Mouse (Mus musculus) midbrain, postnatal 0 days (tissue): ENCODE results near the gene Cnnm3. TPM values are rescaled to one million over a fixed set of nuclear protein-coding genes. Genes with fewer than 3 reads are reported as not detected.

ENCODE experiments used
- ATAC-seq: fragments of 200-750 bp; cut with Nextera tagmentation; 2 replicates; pipeline ENCODE4 v1.8.0; 2017; ENCODE audit warnings: moderate number of reproducible peaks, mild to moderate bottlenecking, moderate TSS enrichment, moderate library complexity; ENCODE audit not compliant: low FRiP score
- DNase-seq: peaks from one replicate; pipeline ENCODE4 v3.0.0-alpha.2; 2015; ENCODE audit warnings: low spot score
- H3K27ac ChIP-seq: fragments of 300-500 bp; sonication (generic); 2 replicates; pipeline ENCODE4 v1.5.1; 2014; ENCODE audit warnings: low read depth, mild to moderate bottlenecking, low read length, mixed read lengths
- H3K27me3 ChIP-seq: fragments of 300-500 bp; sonication (generic); 2 replicates; pipeline ENCODE4 v1.6.1; 2014; ENCODE audit warnings: low read length, control low read depth, mixed read lengths; ENCODE audit not compliant: insufficient read depth
- H3K36me3 ChIP-seq: fragments of 300-500 bp; sonication (generic); 2 replicates; pipeline ENCODE4 v1.6.1; 2014; ENCODE audit warnings: low read length, control low read depth, mixed read lengths; ENCODE audit not compliant: insufficient read depth
- H3K4me1 ChIP-seq: fragments of 300-500 bp; sonication (generic); 2 replicates; pipeline ENCODE4 v1.6.1; 2014; ENCODE audit warnings: mild to moderate bottlenecking, control low read depth, antibody characterized with exemption, low read length, mixed read lengths; ENCODE audit not compliant: insufficient read depth
- H3K4me2 ChIP-seq: fragments of 300-500 bp; sonication (generic); 2 replicates; pipeline ENCODE4 v1.6.1; 2014; ENCODE audit warnings: low read depth, mild to moderate bottlenecking, low read length, mixed read lengths; ENCODE audit not compliant: poor library complexity, severe bottlenecking
- H3K4me3 ChIP-seq: fragments of 300-500 bp; sonication (generic); 2 replicates; pipeline ENCODE4 v1.5.1; 2014; ENCODE audit warnings: low read depth, mild to moderate bottlenecking, low read length, moderate library complexity
- H3K9ac ChIP-seq: fragments of 300-500 bp; sonication (generic); replicated peaks from 2 replicates; pipeline ENCODE4 v1.6.1; 2014; ENCODE audit warnings: mild to moderate bottlenecking, low read length, moderate library complexity, mixed read lengths; ENCODE audit not compliant: poor library complexity, severe bottlenecking
- H3K9me3 ChIP-seq: fragments of 300-500 bp; sonication (generic); 2 replicates; pipeline ENCODE4 v1.6.1; 2016; ENCODE audit warnings: low read length, control low read depth
- CTCF ChIP-seq: IDR thresholded peaks from 2 replicates; pipeline ENCODE4 v1.5.1; 2016; ENCODE audit warnings: antibody characterized with exemption, mild to moderate bottlenecking
- WGBS: fragments of 180-500 bp; shearing (Covaris S2); extraction: QIAGEN DNeasy Blood & Tissue Kit; methylation state at CpG from one replicate; pipeline ENCODE4 v1.1.7; 2014; 5-methylcytosine and 5-hydroxymethylcytosine counted together
- polyA plus RNA-seq: library from polyadenylated mRNA; unstranded; fragments of >200 nt; fragmentation: Nextera tagmentation; extraction: Ambion mirVana; gene quantifications from 2 replicates; pipeline ENCODE4 v1.2.1, GENCODE M21; 2015
- total RNA-seq: library from RNA; depleted of rRNA; stranded (reverse); fragments of >200 nt; gene quantifications from 2 replicates; pipeline ENCODE4 v1.2.3, GENCODE M21; 2014

Cnnm3 gene
- total and polyA plus RNA-seq, 2 experiments from 2014 or later = 5.2 to 32.9 TPM

GRCm38 (mm10) chr1:36570320-36570719 is 58.7 kb downstream of the Cnnm3 start:
- Histone ChIP-seq H3K4me1 (no peaks in the 10 kb centered on the region), H3K9me3 (no peaks in the 10 kb centered on the region), H3K27ac (no peak overlapping the region), H3K4me2 (no peak overlapping the region), H3K36me3 (no peaks in the 10 kb centered on the region), H3K27me3 (no peaks in the 10 kb centered on the region), H3K4me3 (no peak overlapping the region), H3K9ac (no peak overlapping the region)
- DNase-seq (no peak), ATAC-seq (no peak)
- 95% methylated on average over 5 of the region's 5 CpGs for WGBS
- no peak for TF ChIP-seq CTCF

GRCm38 (mm10) chr1:36571627-36572026 is 60.0 kb downstream of the Cnnm3 start:
- Histone ChIP-seq H3K27me3 (no peaks in the 10 kb centered on the region), H3K4me2 (no peak overlapping the region), H3K4me3 (no peak overlapping the region), H3K27ac (no peak overlapping the region), H3K9me3 (no peaks in the 10 kb centered on the region), H3K4me1 (no peaks in the 10 kb centered on the region), H3K36me3 (no peaks in the 10 kb centered on the region), H3K9ac (no peak overlapping the region)
- 61% methylated on average over 6 of the region's 6 CpGs for WGBS
- ATAC-seq = no peak
- TF ChIP-seq CTCF = no peak
- DNase-seq = no peak

- no peaks in the 10 kb centered on the region for H3K36me3 ChIP-seq
- WGBS = 71% methylated on average over 2 of the region's 2 CpGs
- H3K27me3 ChIP-seq = no peaks in the 10 kb centered on the region
- no peak overlapping the region for H3K4me3 ChIP-seq
- no peak overlapping the region for H3K27ac ChIP-seq
- ATAC-seq (no peak), DNase-seq (no peak)
- H3K4me1 ChIP-seq = no peaks in the 10 kb centered on the region
- no peak overlapping the region for H3K4me2 ChIP-seq
- H3K9me3 ChIP-seq = no peaks in the 10 kb centered on the region
- TF ChIP-seq CTCF = no peak
- no peak overlapping the region for H3K9ac ChIP-seq
Measured at GRCm38 (mm10) chr1:36572140-36572700, 60.6 kb downstream of the Cnnm3 start.

- ATAC-seq (no peak), DNase-seq (no peak)
- no peak overlapping the region for H3K9ac ChIP-seq
- H3K4me1 ChIP-seq = no peaks in the 10 kb centered on the region
- H3K4me3 ChIP-seq = no peak overlapping the region
- H3K27ac ChIP-seq = no peak overlapping the region
- no peaks in the 10 kb centered on the region for H3K36me3 ChIP-seq
- H3K9me3 ChIP-seq = no peaks in the 10 kb centered on the region
- WGBS = 70% methylated on average over 1 of the region's 1 CpGs
- TF ChIP-seq CTCF = no peak
- H3K4me2 ChIP-seq = no peak overlapping the region
- no peaks in the 10 kb centered on the region for H3K27me3 ChIP-seq
Measured at GRCm38 (mm10) chr1:36572709-36573108, 61.0 kb downstream of the Cnnm3 start.

- Histone ChIP-seq H3K4me2 (no peak overlapping the region), H3K9me3 (no peaks in the 10 kb centered on the region), H3K27me3 (no peaks in the 10 kb centered on the region), H3K9ac (no peak overlapping the region), H3K27ac (no peak overlapping the region), H3K36me3 (no peaks in the 10 kb centered on the region), H3K4me3 (no peak overlapping the region), H3K4me1 (no peaks in the 10 kb centered on the region)
- no peak for DNase-seq
- 86% methylated on average over 8 of the region's 8 CpGs for WGBS
- no peak for TF ChIP-seq CTCF
- no peak for ATAC-seq
Measured at GRCm38 (mm10) chr1:36573524-36573923, 61.9 kb downstream of the Cnnm3 start.

- Histone ChIP-seq H3K9me3 (no peaks in the 10 kb centered on the region), H3K27ac (no peak overlapping the region), H3K4me3 (no peak overlapping the region), H3K4me1 (no peaks in the 10 kb centered on the region), H3K36me3 (no peaks in the 10 kb centered on the region), H3K4me2 (no peak overlapping the region), H3K9ac (no peak overlapping the region), H3K27me3 (no peaks in the 10 kb centered on the region)
- WGBS = 81% methylated on average over 5 of the region's 5 CpGs
- no peak for TF ChIP-seq CTCF
- ATAC-seq (no peak), DNase-seq (no peak)
Measured at GRCm38 (mm10) chr1:36574196-36574955, 62.7 kb downstream of the Cnnm3 start.
